Mouse (Mus musculus): ENCODE results near the gene Mboat7. TPM values are rescaled to one million over a fixed set of nuclear protein-coding genes. Genes with fewer than 3 reads are reported as not detected.

The Mboat7 gene
- total RNA-seq, 2 experiments from 2014 or later = 19.8 to 21.5 TPM

GRCm38 (mm10) chr7:3693809-3694075 is 419 bp upstream of the Mboat7 start:
- no peak for DNase-seq

GRCm38 (mm10) chr7:3692382-3692986 is 839 bp downstream of the Mboat7 start, which contains the start of gene Tsen34:
TSS of gene Tsen34 (plus strand) at chr7:3692863.
- DNase-seq = no peak

GRCm38 (mm10) chr7:3691919-3692318 is 1.4 kb downstream of the Mboat7 start:
- DNase-seq = no peak

GRCm38 (mm10) chr7:3685400-3686187 is 7.7 kb downstream of the Mboat7 start:
- DNase-seq = no peak

- DNase-seq = no peak
Measured at GRCm38 (mm10) chr7:3684698-3685097, 8.6 kb downstream of the Mboat7 start.

- DNase-seq = no peak
Measured at GRCm38 (mm10) chr7:3683908-3684550, 9.3 kb downstream of the Mboat7 start.

GRCm38 (mm10) chr7:3677342-3677741 is 16.0 kb downstream of the Mboat7 start, which contains the start of gene Tmc4:
TSS of gene Tmc4 (minus strand) at chr7:3677553.
- no peak for DNase-seq

GRCm38 (mm10) chr7:3676371-3676770 is 17.0 kb downstream of the Mboat7 start:
- DNase-seq = no peak

- no peak for DNase-seq
Measured at GRCm38 (mm10) chr7:3675228-3675548, 18.1 kb downstream of the Mboat7 start.

GRCm38 (mm10) chr7:3674507-3675227 is 18.7 kb downstream of the Mboat7 start:
- peak; percentile 79 to 92 for DNase-seq

- peak in 1 of 2 experiments; percentile 27 for DNase-seq
Measured at GRCm38 (mm10) chr7:3666921-3667391, 26.4 kb downstream of the Mboat7 start.

GRCm38 (mm10) chr7:3665215-3666114 is 27.9 kb downstream of the Mboat7 start, which contains the start of gene Leng1:
TSS of gene Leng1 (minus strand) at chr7:3665840.
- peak; percentile 98 to 99 for DNase-seq

- DNase-seq = no peak
Measured at GRCm38 (mm10) chr7:3664524-3665214, 28.7 kb downstream of the Mboat7 start.

- no peak for DNase-seq
Measured at GRCm38 (mm10) chr7:3658578-3658977, 34.7 kb downstream of the Mboat7 start.

GRCm38 (mm10) chr7:3656966-3657365 is 36.4 kb downstream of the Mboat7 start:
- DNase-seq = no peak

- DNase-seq = no peak
Measured at GRCm38 (mm10) chr7:3646641-3647040, 46.7 kb downstream of the Mboat7 start.

GRCm38 (mm10) chr7:3646188-3646587 is 47.1 kb downstream of the Mboat7 start:
- no peak for DNase-seq

- DNase-seq = peak in 1 of 2 experiments; percentile 45
Measured at GRCm38 (mm10) chr7:3645488-3646025, 47.8 kb downstream of the Mboat7 start.

GRCm38 (mm10) chr7:3644672-3645487 is 48.4 kb downstream of the Mboat7 start, which contains the start of gene Cnot3:
TSS of gene Cnot3 (plus strand) at chr7:3645268.
- peak; percentile 98 to 100 for DNase-seq

GRCm38 (mm10) chr7:3644348-3644671 is 49.0 kb downstream of the Mboat7 start:
- no peak for DNase-seq

All from heart, adult 18-20 months (tissue).